In genomic region chr11:80485622-80486206, GRCm38 (mm10) we compare ENCODE assay signal across 16 mouse cellular contexts. TPM values are rescaled to one million over a fixed set of nuclear protein-coding genes. Genes with fewer than 3 reads are reported as not detected.
DNase-seq lines count a peak whose midpoint lies in the region; ATAC-seq and TF ChIP-seq lines count a peak whose summit lies in the region.
"Had no signal": no experiment of that assay in that cellular context is flagged by ENCODE, and none has a peak within 500 bp of the region (broad histone marks: within the 10 kb centered on the region; RNA-seq: fewer than 3 reads in every experiment).

No protein-coding gene starts in this region.

- H3K4me1 ChIP-seq in heart, embryonic 10.5 days, result peaks cover 58% of the 10 kb centered on the region
- peaks cover 86% of the 10 kb centered on the region for H3K4me1 ChIP-seq in neural tube, embryonic 13.5 days (replicated peaks)

- ATAC-seq in neural tube, embryonic 13.5 days (ENCODE audit: low read depth), result no peak
- ATAC-seq: forebrain, embryonic 14.5 days; intestine, embryonic 16.5 days had no signal

- H3K79me2 ChIP-seq in myocyte (ENCODE audit: control insufficient read depth, insufficient read depth), result peaks cover 8% of the 10 kb centered on the region

- 0 out of 2 replicates have a peak overlapping the region, but pooled peaks have one; percentile 17 for H3K9ac ChIP-seq in neural tube, embryonic 13.5 days
- H3K9ac ChIP-seq: embryonic facial prominence, embryonic 12.5 days had no signal

- H3ac ChIP-seq in myocyte (ENCODE audit: control insufficient read depth, insufficient read length), result no peak overlapping the region

- peaks cover 16% of the 10 kb centered on the region; the same call in 1 of the 2 replicates for H3K27me3 ChIP-seq in heart, embryonic 10.5 days (ENCODE audit: insufficient read depth, poor library complexity, severe bottlenecking)
- peaks cover 12% of the 10 kb centered on the region; the same call in 1 of the 2 replicates for H3K27me3 ChIP-seq in neural tube, embryonic 13.5 days
- H3K27me3 ChIP-seq in myocyte (ENCODE audit: control insufficient read depth, insufficient read depth, insufficient read length), result no peaks in the 10 kb centered on the region
- H3K27me3 ChIP-seq: CH12.LX had no signal

- peak overlapping the region; percentile 43; the same call in 1 of the 2 replicates for H3K27ac ChIP-seq in heart, embryonic 10.5 days
- no peak overlapping the region for H3K27ac ChIP-seq in neural tube, embryonic 13.5 days (replicated peaks)
- H3K27ac ChIP-seq: embryonic facial prominence, embryonic 12.5 days had no signal

- H3K36me3 ChIP-seq in heart, embryonic 10.5 days, result no peaks in the 10 kb centered on the region
- peaks cover 16% of the 10 kb centered on the region; the same call in 1 of the 2 replicates for H3K36me3 ChIP-seq in neural tube, embryonic 13.5 days
- H3K36me3 ChIP-seq in myocyte (ENCODE audit: control insufficient read depth, insufficient read depth), result no peaks in the 10 kb centered on the region

- H3K4me3 ChIP-seq in heart, embryonic 10.5 days, result no peak overlapping the region
- H3K4me3 ChIP-seq in neural tube, embryonic 13.5 days, result no peak overlapping the region
- no peak overlapping the region for H3K4me3 ChIP-seq in myocyte
- H3K4me3 ChIP-seq: embryonic facial prominence, embryonic 12.5 days had no signal

- no peak overlapping the region for H3K4me2 ChIP-seq in neural tube, embryonic 13.5 days
- H3K4me2 ChIP-seq in myocyte (ENCODE audit: low read depth), result peak overlapping the region; percentile 86
- H3K4me2 ChIP-seq: embryonic facial prominence, embryonic 12.5 days; liver, embryonic 11.5 days had no signal

- no peak for DNase-seq in heart, embryonic 10.5 days (ENCODE audit: low spot score)
- DNase-seq in heart, postnatal 4 days, result no peak
- DNase-seq in neural tube, embryonic 10.5 days (ENCODE audit: extremely low spot score, low spot score), result no peak
- peak; percentile 59 for DNase-seq in cerebellum, adult 9-10 months
- DNase-seq in gastrocnemius, postnatal 4 days (ENCODE audit: low spot score in 2 of 2), result no peak
- no peak for DNase-seq in kidney, adult 18-20 months
- DNase-seq: adrenal gland, postnatal 10 days; gastrocnemius, postnatal 14 days; kidney, postnatal 36 days had no signal

- no peak for TF ChIP-seq POLR2A in myocyte (IDR thresholded peaks at IDR 0.05; ENCODE audit: insufficient read length, low read depth)

- H3K9me3 ChIP-seq in heart, embryonic 10.5 days, result no peaks in the 10 kb centered on the region
- no peaks in the 10 kb centered on the region for H3K9me3 ChIP-seq in neural tube, embryonic 13.5 days
- H3K9me3 ChIP-seq: embryonic facial prominence, embryonic 12.5 days had no signal

- 55% methylated on average over 10 of the region's 10 CpGs for WGBS in heart, embryonic 10.5 days
- WGBS in neural tube, embryonic 13.5 days, result 76% methylated on average over 10 of the region's 10 CpGs

TF ChIP-seq in myocyte, 11 proteins besides CTCF, POLR2A, EP300 and RAD21:
- TF ChIP-seq CEBPB (IDR thresholded peaks at IDR 0.05; ENCODE audit: insufficient read depth, poor library complexity, severe bottlenecking) (no peak), MYOG (IDR thresholded peaks at IDR 0.05; ENCODE audit: control insufficient read depth in 1 of 3, insufficient read depth in 1 of 3, insufficient read length in 2 of 3, low read depth in 2 of 3) (peak; percentile 9 to 61 (median 37)), MYOD1 (IDR thresholded peaks at IDR 0.05; ENCODE audit: control insufficient read depth in 1 of 3, insufficient read length in 2 of 3, low read depth in 2 of 3) (peak in 2 of 3 experiments; percentile 66 to 79), TCF12 (IDR thresholded peaks at IDR 0.05; ENCODE audit: insufficient read depth, poor library complexity, severe bottlenecking) (peak; percentile 31)

RNA-seq across cellular contexts. Expression of gene Cdk5r1, which starts 8.9 kb away (rescaled TPM):
- 0.34 and 0.72 TPM in 2 replicates for polyA plus RNA-seq in heart, embryonic 10.5 days (2016; fragmentation: Nextera tagmentation; extraction: Ambion mirVana)
- total RNA-seq in heart, postnatal 4 days (2021), result 1 to 10 TPM; 1.2 to 1.8 TPM
- polyA plus RNA-seq in neural tube, embryonic 13.5 days (2015; fragmentation: Nextera tagmentation; extraction: Ambion mirVana), result 87.8 and 95.6 TPM in 2 replicates
- polyA plus RNA-seq in myocyte (2012; fragmentation: generic; extraction: Trizol), result 11.3 TPM
- 10 to 100 TPM; 11.7 to 13.1 TPM for total RNA-seq in gastrocnemius, postnatal 4 days (2021)

RNA-seq across cellular contexts. Expression of gene Psmd11, which starts 57.3 kb away (rescaled TPM):
- polyA plus RNA-seq in heart, embryonic 10.5 days (2016; fragmentation: Nextera tagmentation; extraction: Ambion mirVana), result 248 and 309 TPM in 2 replicates
- total RNA-seq in heart, postnatal 4 days (2021), result 100 to 1,000 TPM; 104 to 111 TPM
- 293 and 304 TPM in 2 replicates for polyA plus RNA-seq in neural tube, embryonic 13.5 days (2015; fragmentation: Nextera tagmentation; extraction: Ambion mirVana)
- polyA plus RNA-seq in myocyte (2012; fragmentation: generic; extraction: Trizol), result 74.9 TPM
- 100 to 1,000 TPM; 126 to 134 TPM for total RNA-seq in gastrocnemius, postnatal 4 days (2021)
